Mouse (Mus musculus): Measurements from ENCODE around the gene Scg5.

DNA sequence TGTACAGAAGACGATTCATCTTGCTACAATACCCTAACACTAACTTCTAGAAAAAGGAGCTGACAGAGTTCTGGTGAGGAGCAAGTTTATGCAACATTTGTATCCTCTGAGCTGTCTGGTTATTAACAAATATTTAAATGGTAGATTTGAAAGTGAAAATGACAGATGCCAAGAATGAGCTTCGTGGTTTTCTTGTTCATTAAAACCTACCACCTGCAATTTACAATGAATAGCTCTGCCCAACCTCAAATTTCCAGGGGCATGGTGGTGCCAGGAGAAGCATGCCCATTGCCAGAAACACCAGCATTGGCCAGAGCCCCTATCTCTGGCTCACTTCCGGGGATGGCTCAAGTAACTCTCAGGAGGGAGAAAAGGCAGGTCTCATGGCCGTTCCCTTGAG, 47.4 kb downstream of the Scg5 start:
- TF ChIP-seq CTCF (IDR thresholded peaks at IDR 0.05) (no peak), EP300 (IDR thresholded peaks at IDR 0.05) (no peak)

Measured in lung, postnatal 0 days (tissue).